Mouse (Mus musculus) cortical plate, adult 2 months (tissue): ENCODE measurements around the gene Ccm2l.

Experiments
- CTCF ChIP-seq: fragments of 200-500 bp; IDR thresholded peaks from 2 replicates; pipeline ENCODE4 v1.5.1; 2011; ENCODE audit warnings: mild to moderate bottlenecking, control low read depth, low read length; ENCODE audit not compliant: insufficient read depth; ENCODE audit errors: extremely low read depth
- POLR2A ChIP-seq: fragments of 200-500 bp; IDR thresholded peaks from 2 replicates; pipeline ENCODE4 v1.6.1; 2011; ENCODE audit warnings: mild to moderate bottlenecking, low read length, control low read depth; ENCODE audit not compliant: insufficient read depth; ENCODE audit errors: extremely low read depth

DNA sequence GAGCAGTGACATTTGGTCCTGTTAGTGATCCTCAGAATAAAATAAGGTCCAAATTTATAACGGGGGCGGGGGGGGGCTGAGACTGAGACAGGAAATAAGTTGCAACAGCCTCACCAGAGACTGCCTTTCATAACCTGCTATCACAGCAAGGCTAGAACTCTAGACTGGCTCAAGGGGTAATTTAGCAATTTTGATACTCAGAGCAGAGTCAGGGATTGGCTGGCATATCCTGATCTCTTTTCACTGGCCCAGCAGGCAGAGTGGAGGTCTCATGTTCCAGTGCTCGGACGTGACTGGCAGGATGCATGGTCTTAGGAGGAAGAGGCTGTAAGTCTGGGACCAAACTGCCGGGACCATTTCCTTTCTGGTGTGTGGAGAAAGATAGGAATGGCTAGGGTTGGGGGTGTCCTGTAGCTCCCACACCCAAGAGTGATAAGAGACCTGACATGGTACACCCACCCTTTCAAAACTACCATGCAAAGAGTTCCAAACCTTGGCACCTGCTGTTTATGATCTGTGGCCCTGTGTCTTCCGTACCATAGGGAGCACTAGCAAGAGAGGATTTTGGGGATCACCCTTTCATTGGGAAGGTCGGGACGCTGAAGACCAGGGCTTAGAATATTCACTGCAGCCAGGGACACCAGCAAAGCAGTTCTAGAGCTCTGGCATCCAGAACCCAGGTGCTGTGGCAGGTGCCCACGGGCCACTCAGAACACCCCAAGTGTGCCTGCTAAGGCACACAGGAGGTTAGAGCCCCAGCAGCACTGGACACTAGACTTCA is 1.4 kb upstream of the Ccm2l start:
- TF ChIP-seq CTCF (no peak), POLR2A (no peak)
